Comparison of ENCODE assay signal across 10 mouse cellular contexts in the genomic region with DNA sequence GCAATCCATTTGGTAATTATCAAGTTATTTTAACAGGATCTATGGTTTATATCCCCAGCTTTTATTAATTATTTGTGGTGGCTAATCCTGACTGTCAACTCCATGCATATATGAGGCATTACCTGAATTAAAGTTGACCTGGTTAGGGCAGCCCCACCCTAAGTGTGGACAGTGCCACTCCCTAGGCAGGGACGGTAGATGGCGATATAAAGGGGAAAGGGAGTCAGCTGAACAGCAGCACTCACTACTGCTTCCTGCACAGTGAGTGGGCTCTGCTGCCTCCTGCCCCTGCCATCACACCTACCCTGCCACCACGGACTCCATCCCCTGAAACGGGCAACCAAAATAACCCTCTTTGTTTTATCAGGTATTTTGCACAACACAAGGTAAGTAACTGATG. TPM values are rescaled to one million over a fixed set of nuclear protein-coding genes. Genes with fewer than 3 reads are reported as not detected.
DNase-seq lines count a peak whose midpoint lies in the region; ATAC-seq and TF ChIP-seq lines count a peak whose summit lies in the region.
"Had no signal": no experiment of that assay in that cellular context is flagged by ENCODE, and none has a peak within 500 bp of the region (broad histone marks: within the 10 kb centered on the region; RNA-seq: fewer than 3 reads in every experiment).

No protein-coding gene starts in this region.

- no peak overlapping the region for H3K27ac ChIP-seq in layer of hippocampus, adult 2 months
- no peak overlapping the region for H3K27ac ChIP-seq in heart, embryonic 11.5 days (ENCODE audit: low read depth, low read length)
- H3K27ac ChIP-seq: lung, embryonic 15.5 days had no signal

- peaks cover 5% of the 10 kb centered on the region; the same call in 1 of the 2 replicates for H3K36me3 ChIP-seq in heart, embryonic 11.5 days (ENCODE audit: control insufficient read depth, insufficient read depth, low read length)

- ATAC-seq in hematopoietic stem cell, adult 5-6 weeks (replicated peaks in 1 of 2; ENCODE audit: insufficient read depth in 1 of 2, low FRiP score in 2 of 2, low TSS enrichment in 1 of 2, low read depth in 1 of 2, poor library complexity in 2 of 2, severe bottlenecking in 2 of 2): peak; percentile 42 to 53; a peak in 2 of 4 replicates
- ATAC-seq in megakaryocyte-erythroid progenitor cell, adult 5-6 weeks (replicated peaks; ENCODE audit: low FRiP score, low TSS enrichment, poor library complexity, severe bottlenecking): peak; percentile 87
- no peak for ATAC-seq in heart, embryonic 11.5 days (replicated peaks; ENCODE audit: insufficient number of reproducible peaks, low FRiP score, low TSS enrichment)

- H3K27me3 ChIP-seq in heart, embryonic 11.5 days (ENCODE audit: control insufficient read depth, insufficient read depth, low read length): no peaks in the 10 kb centered on the region
- H3K27me3 ChIP-seq: heart, embryonic 12.5 days; lung, embryonic 15.5 days had no signal

- peak; percentile 51 for TF ChIP-seq CTCF in layer of hippocampus, adult 2 months (conservative IDR thresholded peaks at IDR 0.05)

- no peak overlapping the region for H3K4me3 ChIP-seq in layer of hippocampus, adult 2 months
- H3K4me3 ChIP-seq in heart, embryonic 11.5 days (ENCODE audit: low read depth, low read length): no peak overlapping the region
- H3K4me3 ChIP-seq: heart, embryonic 12.5 days; lung, embryonic 15.5 days had no signal

- no peaks in the 10 kb centered on the region for H3K9me3 ChIP-seq in heart, embryonic 11.5 days (replicated peaks; ENCODE audit: control insufficient read depth, low read length)
- H3K9me3 ChIP-seq: heart, embryonic 12.5 days; lung, embryonic 15.5 days had no signal

- DNase-seq in layer of hippocampus, adult 2 months (ENCODE audit: low spot score in 2 of 2): no peak
- no peak for DNase-seq in layer of hippocampus, postnatal 10 days (ENCODE audit: low spot score in 2 of 2)
- DNase-seq in ES-CJ7 (ENCODE audit: low read depth, low spot score): peak; percentile 23
- DNase-seq in retina, postnatal 1 day: no peak
- no peak for DNase-seq in spleen, postnatal 14 days (ENCODE audit: low spot score in 2 of 2)

- WGBS in heart, embryonic 11.5 days (ENCODE audit: insufficient replicate concordance): 48% methylated on average over 4 of the region's 4 CpGs

- no peak overlapping the region for H3K9ac ChIP-seq in heart, embryonic 11.5 days (ENCODE audit: low read depth, low read length)
- H3K9ac ChIP-seq: heart, embryonic 12.5 days; lung, embryonic 15.5 days had no signal

- no peak overlapping the region for H3K4me2 ChIP-seq in heart, embryonic 11.5 days
- H3K4me2 ChIP-seq: heart, embryonic 12.5 days; lung, embryonic 15.5 days had no signal

- no peaks in the 10 kb centered on the region; the same call in 1 of the 2 replicates for H3K4me1 ChIP-seq in heart, embryonic 11.5 days (ENCODE audit: control insufficient read depth, insufficient read depth, low read length)
- H3K4me1 ChIP-seq: lung, embryonic 15.5 days had no signal

RNA-seq across cellular contexts. Expression of a gene that starts 7.7 kb away (rescaled TPM):
- 10 to 100 TPM; 39.4 to 40.6 TPM for total RNA-seq in layer of hippocampus, adult 2 months (2021)
- 10 to 100 TPM; 35.9 to 46.7 TPM for total RNA-seq in layer of hippocampus, postnatal 10 days (2021)
- total RNA-seq in hematopoietic stem cell, adult 5-6 weeks (2017): 24.0 and 25.8 TPM in 2 replicates
- 22.4 and 26.2 TPM in 2 replicates for total RNA-seq in megakaryocyte-erythroid progenitor cell, adult 5-6 weeks (2014; fragmentation: Nextera tagmentation)
- 21.8 and 22.9 TPM in 2 replicates for total RNA-seq in megakaryocyte-erythroid progenitor cell, adult 5-6 weeks (2017)
- 98.2 and 105 TPM in 2 replicates for polyA plus RNA-seq in heart, embryonic 11.5 days (2014; fragmentation: Nextera tagmentation; extraction: Ambion mirVana)

RNA-seq across cellular contexts. Expression of a gene that starts 20.2 kb away (rescaled TPM):
- total RNA-seq in layer of hippocampus, adult 2 months (2021): 1 to 10 TPM; 6.7 to 8.0 TPM
- total RNA-seq in layer of hippocampus, postnatal 10 days (2021): 1 to 10 TPM; 5.2 to 8.7 TPM
- total RNA-seq in hematopoietic stem cell, adult 5-6 weeks (2017): 26.1 and 26.9 TPM in 2 replicates
- total RNA-seq in megakaryocyte-erythroid progenitor cell, adult 5-6 weeks (2014; fragmentation: Nextera tagmentation): 8.2 and 22.5 TPM in 2 replicates
- 3.3 and 3.4 TPM in 2 replicates for total RNA-seq in megakaryocyte-erythroid progenitor cell, adult 5-6 weeks (2017)
- 9.1 and 11.4 TPM in 2 replicates for polyA plus RNA-seq in heart, embryonic 11.5 days (2014; fragmentation: Nextera tagmentation; extraction: Ambion mirVana)
